Mouse (Mus musculus) MEL (cell line): ENCODE measurements around the gene Pbx3. TPM values are rescaled to one million over a fixed set of nuclear protein-coding genes. Genes with fewer than 3 reads are reported as not detected.

ENCODE experiments used
- DNase-seq: peaks from one replicate; pipeline ENCODE4 v3.0.0; 2011; ENCODE audit warnings: low read depth, low spot score
- H3K27ac ChIP-seq: 2 replicates; pipeline ENCODE4 v1.5.1; 2012; ENCODE audit warnings: low read depth, mild to moderate bottlenecking, control low read depth, low read length, moderate library complexity; ENCODE audit not compliant: control insufficient read depth
- H3K27me3 ChIP-seq, 2 experiments: fragments of 150-350 bp in 1 of 2; sonication (generic) in 1 of 2; 2 replicates each; pipeline ENCODE4 v1.6.1; 2012; ENCODE audit warnings: low read length in 2 of 2, mild to moderate bottlenecking in 2 of 2, improper control_type of control experiment in 1 of 2, moderate library complexity in 1 of 2; ENCODE audit not compliant: insufficient read depth in 2 of 2, control insufficient read depth in 1 of 2
- H3K36me3 ChIP-seq, 2 experiments: 2 replicates each; pipeline ENCODE4 v1.6.1; 2012 to 2014; ENCODE audit warnings: low read length in 2 of 2, improper control_type of control experiment in 1 of 2, inconsistent platforms in 1 of 2, mild to moderate bottlenecking in 1 of 2; ENCODE audit not compliant: insufficient read depth in 2 of 2, control insufficient read depth in 1 of 2
- H3K4me1 ChIP-seq, 2 experiments: fragments of 150-350 bp in 1 of 2; sonication (generic) in 1 of 2; 2 replicates each; pipeline ENCODE4 v1.6.1; 2012; ENCODE audit warnings: low read length in 2 of 2, improper control_type of control experiment in 1 of 2, mild to moderate bottlenecking in 1 of 2; ENCODE audit not compliant: insufficient read depth in 2 of 2, control insufficient read depth in 1 of 2
- H3K4me3 ChIP-seq, 2 experiments: fragments of 150-350 bp in 1 of 2; sonication (generic) in 1 of 2; 2 replicates each; pipeline ENCODE4 v1.5.1; 2012; ENCODE audit warnings: low read depth in 2 of 2, low read length in 2 of 2, mild to moderate bottlenecking in 2 of 2, moderate library complexity in 2 of 2, control low read depth in 1 of 2, improper control_type of control experiment in 1 of 2; ENCODE audit not compliant: control insufficient read depth in 1 of 2, insufficient read depth in 1 of 2
- H3K79me2 ChIP-seq: 2 replicates; pipeline ENCODE4 v1.6.1; 2012; ENCODE audit warnings: mild to moderate bottlenecking, low read length, moderate library complexity; ENCODE audit not compliant: control insufficient read depth, poor library complexity, insufficient read depth
- H3K9ac ChIP-seq: 2 replicates; pipeline ENCODE4 v1.6.1; 2012; ENCODE audit warnings: low read depth, mild to moderate bottlenecking, control low read depth, low read length, moderate library complexity; ENCODE audit not compliant: control insufficient read depth, poor library complexity, severe bottlenecking
- H3K9me3 ChIP-seq: fragments of 150-350 bp; sonication (generic); replicated peaks from 2 replicates; pipeline ENCODE4 v1.6.1; 2012; ENCODE audit warnings: mild to moderate bottlenecking, low read length, improper control_type of control experiment, moderate library complexity; ENCODE audit not compliant: insufficient read depth
- BHLHE40 ChIP-seq: IDR thresholded peaks from 2 replicates; pipeline ENCODE4 v1.6.1; 2012; ENCODE audit warnings: low read depth, mild to moderate bottlenecking, inconsistent platforms, low read length, improper control_type of control experiment, borderline replicate concordance
- CHD2 ChIP-seq: IDR thresholded peaks from 2 replicates; pipeline ENCODE4 v1.6.1; 2011; ENCODE audit warnings: low read length, improper control_type of control experiment
- E2F4 ChIP-seq: IDR thresholded peaks from 2 replicates; pipeline ENCODE4 v1.6.1; 2011; ENCODE audit warnings: low read depth, low read length, improper control_type of control experiment, borderline replicate concordance
- EP300 ChIP-seq, 2 experiments: IDR thresholded peaks; 2 replicates each; pipeline ENCODE4 v1.6.1; 2011; ENCODE audit warnings: improper control_type of control experiment in 2 of 2, low read length in 2 of 2, low read depth in 1 of 2, mild to moderate bottlenecking in 1 of 2
- GATA1 ChIP-seq: IDR thresholded peaks from 2 replicates; pipeline ENCODE4 v1.6.1; 2011; ENCODE audit warnings: low read depth, low read length, improper control_type of control experiment
- HCFC1 ChIP-seq: IDR thresholded peaks from 2 replicates; pipeline ENCODE4 v1.6.1; 2012; ENCODE audit warnings: low read depth, mild to moderate bottlenecking, inconsistent platforms, low read length, improper control_type of control experiment, moderate library complexity
- JUND ChIP-seq: IDR thresholded peaks from 2 replicates; pipeline ENCODE4 v1.6.1; 2011; ENCODE audit warnings: low read depth, mild to moderate bottlenecking, improper control_type of control experiment, low read length
- KAT2A ChIP-seq: conservative IDR thresholded peaks from 2 replicates; pipeline ENCODE4 v1.6.1; 2012; ENCODE audit warnings: low read depth, low read length, improper control_type of control experiment, inconsistent platforms
- MAFK ChIP-seq: IDR thresholded peaks from 2 replicates; pipeline ENCODE4 v1.6.1; 2011; ENCODE audit warnings: low read depth, mild to moderate bottlenecking, low read length, improper control_type of control experiment, borderline replicate concordance
- MAX ChIP-seq: IDR thresholded peaks from 2 replicates; pipeline ENCODE4 v1.6.1; 2011; ENCODE audit warnings: low read length, improper control_type of control experiment
- MXI1 ChIP-seq: IDR thresholded peaks from 2 replicates; pipeline ENCODE4 v1.6.1; 2011; ENCODE audit warnings: mild to moderate bottlenecking, low read depth, low read length, improper control_type of control experiment
- MYB ChIP-seq: IDR thresholded peaks from 2 replicates; pipeline ENCODE4 v1.6.1; 2011; ENCODE audit warnings: mild to moderate bottlenecking, low read depth, low read length, improper control_type of control experiment
- MYC ChIP-seq: IDR thresholded peaks from 2 replicates; pipeline ENCODE4 v1.6.1; 2011; ENCODE audit warnings: low read depth, mild to moderate bottlenecking, low read length, improper control_type of control experiment, moderate library complexity
- POLR2A ChIP-seq, 2 experiments: IDR thresholded peaks; 2 replicates each; pipeline ENCODE4 v1.6.1; 2011 to 2012; ENCODE audit warnings: low read length in 2 of 2, mild to moderate bottlenecking in 2 of 2, control low read depth in 1 of 2, improper control_type of control experiment in 1 of 2, low read depth in 1 of 2, moderate library complexity in 1 of 2; ENCODE audit not compliant: control insufficient read depth in 1 of 2, insufficient read depth in 1 of 2, poor library complexity in 1 of 2
- SIN3A ChIP-seq: IDR thresholded peaks from 2 replicates; pipeline ENCODE4 v1.6.1; 2012; ENCODE audit warnings: low read length, improper control_type of control experiment, inconsistent platforms
- TBP ChIP-seq: IDR thresholded peaks from 2 replicates; pipeline ENCODE4 v1.8.0; 2011; ENCODE audit warnings: low read depth, low read length, improper control_type of control experiment
- TCF12 ChIP-seq: IDR thresholded peaks from 2 replicates; pipeline ENCODE4 v1.6.1; 2014; ENCODE audit warnings: low read depth, mild to moderate bottlenecking, inconsistent platforms, low read length, improper control_type of control experiment, moderate library complexity
- ZMIZ1 ChIP-seq: IDR thresholded peaks from 2 replicates; pipeline ENCODE4 v1.6.1; 2012; ENCODE audit warnings: low read depth, mild to moderate bottlenecking, inconsistent platforms, low read length, improper control_type of control experiment, moderate library complexity
- polyA plus RNA-seq, 2 experiments: library from polyadenylated mRNA; stranded (reverse) in 1 of 2; unstranded in 1 of 2; fragments of >175 nt in 1 of 2; fragments of >200 nt in 1 of 2; gene quantifications; 2 replicates each; pipeline versions ENCODE4 v1.2.1 to v1.2.4; 2012; ENCODE audit warnings: low replicate concordance in 2 of 2, low read depth in 1 of 2; ENCODE audit not compliant: insufficient read length in 2 of 2, insufficient read depth in 1 of 2, missing spikeins in 1 of 2
- total RNA-seq: library from RNA; depleted of rRNA; stranded (reverse); fragments of 300-350 nt; gene quantifications from 2 replicates; pipeline ENCODE4 v1.2.3, GENCODE M21; 2012

Pbx3 gene
- total and polyA plus RNA-seq, 3 experiments = 10.1 to 22.4 TPM; not detected in 1

- Histone ChIP-seq H3K27ac (no peak overlapping the region), H3K9me3 (no peaks in the 10 kb centered on the region), H3K27me3 (no peaks in the 10 kb centered on the region), H3K36me3 (peaks cover 0 to 9% of the 10 kb centered on the region in 2 experiments; a peak in 2 of 4 replicates), H3K4me1 (peaks cover 0 to 8% of the 10 kb centered on the region in 2 experiments; a peak in 1 of 4 replicates), H3K9ac (no peak overlapping the region), H3K79me2 (no peaks in the 10 kb centered on the region; the same call in 1 of the 2 replicates), H3K4me3 (no peak overlapping the region)
- TF ChIP-seq MYB = no peak
- no peak for TF ChIP-seq TCF12
- TF ChIP-seq TBP = no peak
- no peak for TF ChIP-seq MAFK
- TF ChIP-seq MAX = no peak
- no peak for TF ChIP-seq BHLHE40
- TF ChIP-seq POLR2A (IDR thresholded peaks at IDR 0.05; ENCODE audit: control insufficient read depth in 1 of 2, insufficient read depth in 1 of 2, low read depth in 1 of 2, low read length in 2 of 2, poor library complexity in 1 of 2) = no peak
- TF ChIP-seq MYC = no peak
- no peak for TF ChIP-seq GATA1
- no peak for TF ChIP-seq EP300 (IDR thresholded peaks at IDR 0.05; ENCODE audit: low read depth in 1 of 2, low read length in 2 of 2)
- TF ChIP-seq ZMIZ1 = no peak
- TF ChIP-seq SIN3A = no peak
- DNase-seq = no peak
Observed at GRCm38 (mm10) chr2:34256000-34256553, 116.9 kb downstream of the Pbx3 start.

- Histone ChIP-seq H3K9ac (no peak overlapping the region), H3K4me1 (peaks cover 0 to 4% of the 10 kb centered on the region in 2 experiments; a peak in 1 of 4 replicates), H3K79me2 (no peaks in the 10 kb centered on the region; the same call in 1 of the 2 replicates), H3K27me3 (no peaks in the 10 kb centered on the region), H3K9me3 (no peaks in the 10 kb centered on the region), H3K36me3 (peaks cover 0 to 9% of the 10 kb centered on the region in 2 experiments; a peak in 2 of 4 replicates), H3K27ac (no peak overlapping the region), H3K4me3 (no peak overlapping the region)
- no peak for DNase-seq
- TF ChIP-seq HCFC1 (no peak), KAT2A (no peak), CHD2 (no peak), MXI1 (no peak), E2F4 (no peak), JUND (no peak), ZMIZ1 (no peak)
Observed at GRCm38 (mm10) chr2:34253627-34254026, 119.3 kb downstream of the Pbx3 start.
